Mouse (Mus musculus): ENCODE data around the gene Tmem221. TPM values are rescaled to one million over a fixed set of nuclear protein-coding genes. Genes with fewer than 3 reads are reported as not detected.
A peak's percentile ranks its signal among the peaks of the same experiment; 100 is the strongest.
"Not testable (repeated sequence)": the region's sequence is repeated elsewhere in the genome, so short reads cannot be mapped to it uniquely, and the experiment has no call there.

Tmem221 gene
- total RNA-seq, 2 experiments from 2014 or later = not detected

- intact Hi-C loops (cut with DNase I) = no loop called here
- no peak for DNase-seq
These were observed 4.0 kb downstream of the Tmem221 start for GRCm38 (mm10) chr8:71554644-71555043.

- intact Hi-C loops (cut with DNase I) = no loop called here
These were observed 4.7 kb downstream of the Tmem221 start for GRCm38 (mm10) chr8:71554001-71554400.

DNA sequence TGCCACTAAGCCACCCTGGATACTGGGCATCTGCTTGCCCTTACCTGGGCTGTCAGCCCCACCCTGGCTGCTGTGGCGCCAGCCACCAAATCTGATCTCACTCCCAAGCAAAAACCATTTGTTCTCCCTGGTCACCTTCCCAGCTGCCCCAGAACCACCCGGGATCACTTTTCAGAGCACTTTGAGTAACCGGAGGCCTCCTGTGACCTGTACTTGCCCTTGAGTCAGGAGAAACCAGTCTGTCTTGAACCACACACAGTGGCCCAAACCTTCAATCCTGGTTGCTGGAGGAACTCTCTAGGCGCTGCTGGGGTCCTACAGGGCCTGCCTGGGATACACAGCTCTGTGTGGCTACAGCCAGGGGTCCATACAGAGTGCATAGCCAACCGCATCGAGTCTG, 5.9 kb downstream of the Tmem221 start:
- no peak for DNase-seq
- intact Hi-C loops (cut with DNase I) = no loop called here

More at GRCm38 (mm10) chr8:71554001-71554400, 4.7 kb downstream of the Tmem221 start:
- no peak for DNase-seq

DNA sequence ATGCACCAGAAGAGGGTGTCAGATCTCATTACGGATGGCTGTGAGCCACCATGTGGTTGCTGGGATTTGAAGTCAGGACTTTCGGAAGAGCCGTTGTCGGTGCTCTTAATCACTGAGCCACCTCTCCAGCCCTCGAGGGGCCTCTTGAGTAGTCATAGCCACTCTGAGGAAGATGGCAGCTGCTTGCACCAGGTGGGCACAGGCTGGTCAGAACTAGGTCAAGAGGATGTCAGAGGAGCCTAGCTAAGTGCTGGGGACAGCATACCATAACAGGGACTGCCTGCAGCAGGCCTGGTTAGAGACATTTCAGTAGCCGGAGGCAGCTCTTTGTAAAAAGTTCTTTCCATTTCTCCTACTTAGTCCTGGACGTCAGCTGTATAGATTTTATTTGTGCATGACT, 7.9 kb downstream of the Tmem221 start:
- intact Hi-C loops (cut with DNase I) = no loop called here
- DNase-seq = no peak

GRCm38 (mm10) chr8:71547590-71547989, 11.1 kb downstream of the Tmem221 start:
- intact Hi-C loops (cut with DNase I) = no loop called here
- no peak for DNase-seq

GRCm38 (mm10) chr8:71545053-71545452, 13.6 kb downstream of the Tmem221 start:
- intact Hi-C loops (cut with DNase I) = no loop called here

DNA sequence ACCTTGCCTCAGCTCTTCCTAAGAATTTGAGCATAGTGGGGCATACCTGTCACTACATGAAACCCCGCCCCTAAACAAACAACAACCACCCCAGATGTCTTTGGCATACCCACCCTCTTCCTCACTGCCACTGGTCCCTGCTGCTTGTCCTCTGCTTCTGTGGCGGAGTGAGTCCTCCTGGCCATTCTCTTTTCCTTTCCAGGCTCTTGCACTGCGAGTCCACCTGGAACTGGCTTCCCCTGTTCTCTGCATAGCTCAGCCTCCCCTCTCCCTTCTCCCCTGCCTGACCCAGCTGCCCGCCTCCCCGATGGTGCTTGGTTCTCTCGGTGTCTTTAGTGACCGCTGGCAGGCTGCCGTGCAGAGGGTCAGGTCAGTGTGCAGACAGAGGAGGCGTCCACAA, 14.9 kb downstream of the Tmem221 start:
- intact Hi-C loops (cut with DNase I) = no loop called here
- no peak for DNase-seq

More at GRCm38 (mm10) chr8:71545053-71545452, 13.6 kb downstream of the Tmem221 start:
- DNase-seq = no peak

GRCm38 (mm10) chr8:71542632-71543343, 15.9 kb downstream of the Tmem221 start, which contains the start of gene Mvb12a:
Gene Mvb12a (plus strand): TSS chr8:71542922.
- intact Hi-C loops (cut with DNase I) = no loop called here
- peak; percentile 98 for DNase-seq

DNA sequence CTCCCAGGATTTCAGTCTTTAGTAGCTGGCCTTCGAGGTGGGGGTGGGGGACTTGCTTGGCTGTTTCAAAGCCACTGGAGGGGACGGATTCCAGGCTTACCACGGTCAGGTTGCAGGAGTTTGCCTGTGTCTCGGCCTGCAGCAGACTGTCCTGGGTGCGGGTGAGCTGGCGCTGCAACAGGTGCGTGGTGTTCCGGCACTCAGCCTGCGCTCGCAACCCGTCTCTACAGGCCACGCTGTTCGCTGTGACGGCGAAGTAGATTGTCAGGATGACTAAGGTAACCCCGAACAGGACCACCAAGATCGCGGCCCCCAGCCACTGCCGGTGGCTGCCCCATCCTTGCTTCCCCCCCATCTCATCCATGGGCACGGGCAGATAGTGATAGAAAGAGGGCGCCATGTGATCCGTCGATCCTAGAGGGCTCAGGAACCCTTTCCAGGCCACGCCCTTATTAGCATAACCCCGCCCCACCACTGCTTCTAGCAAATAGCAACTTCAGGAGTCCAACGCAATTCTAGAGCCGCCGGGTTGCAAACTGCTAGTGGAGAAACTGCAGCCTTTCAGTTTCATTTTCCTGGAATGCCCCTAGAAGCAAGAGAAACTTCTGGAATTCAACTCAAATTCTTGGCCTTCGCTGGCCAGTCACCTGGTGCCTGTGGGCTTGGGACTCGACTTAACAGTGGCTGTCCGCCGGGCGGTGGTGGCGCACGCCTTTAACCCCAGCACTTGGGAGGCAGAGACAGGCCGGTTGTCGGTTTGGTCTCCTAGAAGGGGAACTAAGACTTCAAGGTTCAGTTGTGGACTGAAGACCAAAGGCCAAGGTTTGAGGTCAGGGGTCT, 21.4 kb downstream of the Tmem221 start, which contains the start of gene Bst2:
Bst2 (minus strand) TSS at position 429 of the 840 bp plus-strand sequence.
- intact Hi-C loops (cut with DNase I) = no loop called here
- DNase-seq = peak; percentile 28

GRCm38 (mm10) chr8:71535663-71536062, 23.0 kb downstream of the Tmem221 start:
- intact Hi-C loops (cut with DNase I) = no loop called here
- no peak for DNase-seq

- DNase-seq = no peak
- intact Hi-C loops (cut with DNase I) = no loop called here
These were observed 24.3 kb downstream of the Tmem221 start for GRCm38 (mm10) chr8:71534263-71534810.

DNA sequence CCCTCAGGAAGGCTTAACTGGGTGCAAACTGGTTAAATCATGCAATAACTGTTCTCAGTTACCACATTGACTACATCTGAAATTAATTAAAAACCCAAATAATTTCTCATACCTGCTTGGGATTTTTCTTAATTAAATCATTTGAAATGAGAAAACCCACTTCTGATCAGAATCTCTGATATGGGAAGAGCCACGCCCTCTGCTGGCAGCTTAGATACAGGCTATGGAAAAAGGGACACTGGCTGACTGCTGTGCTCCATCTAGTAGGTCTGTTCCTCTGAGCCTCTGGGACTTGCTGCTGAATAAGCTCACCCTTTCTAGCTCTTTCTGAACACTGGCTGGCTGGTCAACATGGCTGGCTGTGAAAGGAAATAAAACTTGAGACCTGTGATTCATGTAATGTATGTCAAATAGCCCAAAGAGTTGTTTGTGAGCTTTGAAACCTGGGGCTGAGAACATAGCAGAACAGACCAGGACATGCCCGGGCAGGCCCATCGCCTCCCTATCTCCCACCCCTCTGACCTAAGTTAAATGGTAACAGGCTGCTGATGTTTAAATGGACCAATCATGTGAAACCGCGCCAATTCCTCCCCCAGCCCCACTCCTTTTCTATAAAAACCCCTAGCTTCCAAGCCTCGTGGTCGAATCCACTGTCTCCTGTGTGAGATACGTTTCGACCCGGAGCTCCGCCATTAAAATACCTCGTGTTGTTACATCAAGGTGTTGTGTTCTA, 27.8 kb downstream of the Tmem221 start:
- intact Hi-C loops (cut with DNase I) = not testable (repeated sequence)

DNA sequence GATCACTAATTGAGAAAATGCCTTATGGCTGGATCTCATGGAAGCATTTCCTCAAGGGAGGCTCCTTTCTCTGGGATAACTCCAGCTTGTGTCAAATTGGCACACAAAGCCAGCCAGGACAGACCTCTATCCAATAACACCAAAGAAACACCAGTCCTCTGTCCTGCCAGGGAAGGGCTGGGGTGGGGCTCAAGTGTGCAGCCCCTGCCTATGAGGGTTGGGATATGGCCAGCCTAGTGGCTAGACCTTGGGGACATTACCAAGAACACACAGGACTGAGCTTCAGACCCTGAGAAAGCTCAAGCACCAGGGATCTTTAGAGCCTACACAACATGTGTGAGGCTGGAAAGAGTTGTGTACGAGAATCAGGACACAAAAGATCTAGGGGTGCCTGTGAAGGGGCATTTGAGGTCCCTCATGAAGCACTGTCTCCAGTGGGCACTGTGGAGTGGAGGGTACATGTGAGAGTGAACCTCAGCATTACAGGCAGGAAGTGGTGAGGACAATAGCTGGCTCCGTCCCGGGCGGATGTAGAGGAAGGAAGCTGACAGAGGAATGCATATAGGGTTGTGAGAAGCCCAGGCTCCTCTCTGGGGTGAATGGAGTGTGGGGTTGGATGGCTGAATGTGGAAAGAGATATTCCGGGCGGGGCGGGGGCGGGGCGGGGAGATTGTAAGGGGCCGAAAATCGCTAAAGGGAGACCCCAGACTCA, 30.2 kb downstream of the Tmem221 start:
- intact Hi-C loops (cut with DNase I) = loop anchor here (10.0 kb wide), 1 partner anchor 84 kb away; no protein-coding TSS in a partner anchor
- no peak for DNase-seq

More for the DNA sequence above, 27.8 kb downstream of the Tmem221 start:
- DNase-seq = peak; percentile 48

DNA sequence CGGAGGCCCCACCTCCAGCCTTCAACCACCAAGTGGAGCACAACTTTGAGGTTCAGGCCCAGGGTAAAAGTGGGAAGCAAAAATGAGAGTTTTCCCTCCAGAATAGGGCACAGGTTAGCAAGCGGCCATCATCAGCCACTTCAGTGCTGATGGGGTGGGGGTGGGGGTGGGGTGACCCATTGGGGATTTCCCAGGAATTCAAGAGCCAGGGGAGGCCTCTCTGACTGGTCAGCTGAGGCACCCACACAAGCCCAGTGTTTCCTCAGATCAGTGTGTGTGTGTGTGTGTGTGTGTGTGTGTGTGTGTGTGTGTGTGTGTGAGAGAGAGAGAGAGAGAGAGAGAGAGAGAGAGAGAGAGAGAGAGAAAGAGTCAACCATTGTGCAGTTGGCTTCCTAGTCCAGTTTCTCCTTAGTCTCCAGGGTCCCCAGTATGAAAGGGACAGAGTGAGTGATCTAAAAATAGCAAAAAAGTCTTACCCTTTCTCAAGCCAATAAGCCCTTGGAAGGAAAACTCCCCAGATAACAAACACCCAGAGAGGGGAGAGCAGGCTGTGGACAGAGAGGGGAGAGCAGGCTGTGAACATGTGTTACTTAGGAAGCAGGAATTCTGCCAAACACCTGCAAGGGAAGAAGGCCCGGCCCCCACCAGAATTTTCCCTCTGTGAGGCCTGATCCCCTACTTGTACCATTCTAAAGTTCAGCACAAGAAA, 31.4 kb downstream of the Tmem221 start:
- no peak for DNase-seq

DNA sequence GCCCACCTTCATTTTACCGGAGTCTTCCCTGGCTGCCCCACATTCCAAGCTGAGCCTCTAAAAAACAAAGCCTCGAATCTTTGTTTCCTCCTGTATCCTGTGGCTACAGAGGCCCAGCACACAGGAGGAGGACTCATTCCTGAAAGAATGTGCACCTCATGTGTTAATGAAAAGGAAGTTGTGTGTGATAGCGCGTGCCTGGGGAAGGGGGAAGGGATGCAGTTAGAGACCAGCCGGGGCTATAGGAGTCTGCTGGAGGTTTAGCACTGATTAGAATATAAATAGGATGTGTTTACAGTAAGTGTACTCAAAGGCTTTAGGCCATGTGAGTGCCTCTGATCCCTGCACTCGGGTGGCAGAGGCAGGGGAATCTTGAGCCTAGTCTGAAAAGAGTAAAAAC, 32.4 kb downstream of the Tmem221 start:
- DNase-seq = no peak

More for the DNA sequence above, 31.4 kb downstream of the Tmem221 start:
- intact Hi-C loops (cut with DNase I) = loop anchor here (10.0 kb wide), 1 partner anchor 83 kb away; no protein-coding TSS in a partner anchor

DNA sequence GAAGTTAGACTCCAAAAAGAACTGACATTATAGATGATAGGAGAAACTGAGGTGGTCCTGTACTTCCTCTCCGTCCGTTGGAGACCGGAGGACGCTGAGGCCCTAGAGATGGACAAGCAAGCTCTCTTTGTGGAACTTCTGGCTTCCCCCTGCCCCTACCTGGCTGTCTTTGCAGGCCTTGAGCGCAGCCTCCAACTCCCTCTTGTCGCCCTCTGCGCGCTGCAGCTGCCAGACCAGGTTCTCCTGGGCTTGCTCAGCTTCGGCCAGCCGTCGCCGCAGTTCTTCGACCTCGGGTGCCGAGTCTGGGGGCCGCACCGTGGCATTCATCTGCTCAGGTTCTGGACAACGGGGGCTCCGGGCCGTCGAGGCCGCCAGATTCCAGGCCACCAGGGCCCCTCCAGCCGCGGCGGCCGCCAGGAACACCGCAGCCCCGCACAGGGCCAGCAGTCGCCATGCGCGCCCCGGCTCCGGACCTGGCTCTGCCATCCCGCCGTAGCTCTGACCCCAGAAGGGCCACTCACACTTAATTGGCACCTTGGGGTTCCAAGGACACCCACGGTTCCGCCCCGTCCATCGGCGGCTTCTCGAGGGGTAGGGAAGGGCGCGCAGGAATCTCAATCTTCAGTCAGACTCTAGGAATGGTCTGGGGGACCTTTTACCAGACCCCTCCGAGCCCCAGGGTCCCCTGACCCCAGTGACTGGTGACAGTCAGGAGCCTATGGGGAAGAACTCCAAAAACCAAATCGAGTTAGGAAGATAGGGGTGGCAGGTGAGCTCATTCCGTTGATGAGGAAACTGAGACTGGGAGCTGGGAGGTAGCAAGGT, 33.2 kb downstream of the Tmem221 start, which contains the start of gene Ccdc194:
Ccdc194 (minus strand) TSS at position 486 of the 825 bp plus-strand sequence.
- no peak for DNase-seq
- intact Hi-C loops (cut with DNase I) = loop anchor here (10.0 kb wide), 1 partner anchor 81 kb away; no protein-coding TSS in a partner anchor

More for the DNA sequence above, 32.4 kb downstream of the Tmem221 start:
- intact Hi-C loops (cut with DNase I) = loop anchor here (10.0 kb wide), 1 partner anchor 81 kb away; no protein-coding TSS in a partner anchor

DNA sequence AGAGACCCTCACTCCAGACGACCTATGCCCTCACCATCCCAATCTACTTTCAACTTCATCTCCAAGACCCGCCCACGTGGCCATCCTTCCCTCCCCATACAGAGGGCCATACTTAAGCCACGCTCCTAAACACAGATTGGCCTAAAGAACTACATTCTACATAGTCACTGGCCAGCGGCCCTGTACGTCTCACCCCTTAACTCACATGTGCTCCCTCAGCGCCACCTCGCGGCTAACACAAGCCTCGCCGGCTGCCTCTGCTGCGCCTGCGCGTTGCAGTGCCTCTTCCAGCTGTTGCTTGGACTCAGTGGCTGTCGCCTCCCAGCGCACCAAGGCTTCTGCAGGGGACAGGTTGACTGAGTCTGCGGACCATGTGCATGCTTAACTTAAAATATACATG, 37.0 kb downstream of the Tmem221 start:
- intact Hi-C loops (cut with DNase I) = loop anchor here (10.0 kb wide), 1 partner anchor 77 kb away; no protein-coding TSS in a partner anchor
- peak; percentile 95 for DNase-seq
